Mouse (Mus musculus) myocyte (in vitro differentiated cells): Measurements from ENCODE around the gene N4bp2. TPM values are rescaled to one million over a fixed set of nuclear protein-coding genes. Genes with fewer than 3 reads are reported as not detected.

Source experiments
- H3K27me3 ChIP-seq: one replicate; pipeline ENCODE4 v1.6.1; 2011; ENCODE audit not compliant: control insufficient read depth, insufficient read depth, insufficient read length
- H3K36me3 ChIP-seq: one replicate; pipeline ENCODE4 v1.6.1; 2011; ENCODE audit not compliant: control insufficient read depth, insufficient read depth
- H3K4me2 ChIP-seq: one replicate; pipeline ENCODE4 v1.6.1; 2011; ENCODE audit warnings: low read depth, control low read depth
- H3K4me3 ChIP-seq: one replicate; pipeline ENCODE4 v1.5.1; 2011; ENCODE audit warnings: mild to moderate bottlenecking, control low read depth, moderate library complexity
- H3K79me2 ChIP-seq: one replicate; pipeline ENCODE4 v1.6.1; 2011; ENCODE audit not compliant: control insufficient read depth, insufficient read depth
- H3ac ChIP-seq: one replicate; pipeline ENCODE4 v1.6.1; 2011; ENCODE audit not compliant: control insufficient read depth, insufficient read length
- CEBPB ChIP-seq: IDR thresholded peaks from 2 replicates; pipeline ENCODE4 v1.6.1; 2011; ENCODE audit warnings: mild to moderate bottlenecking, moderate library complexity; ENCODE audit not compliant: poor library complexity, insufficient read depth, severe bottlenecking
- E2F4 ChIP-seq: IDR thresholded peaks from one replicate; pipeline ENCODE4 v1.6.1; 2011; ENCODE audit warnings: mild to moderate bottlenecking, control low read depth, moderate library complexity; ENCODE audit not compliant: insufficient read depth
- MAX ChIP-seq: IDR thresholded peaks from one replicate; pipeline ENCODE4 v1.6.1; 2011; ENCODE audit warnings: low read depth, mild to moderate bottlenecking, control low read depth
- MYOD1 ChIP-seq, 3 experiments: IDR thresholded peaks; one replicate each; pipeline ENCODE4 v1.6.1; 2011; ENCODE audit warnings: control low read depth in 2 of 3, low read depth in 2 of 3, mild to moderate bottlenecking in 2 of 3, moderate library complexity in 1 of 3; ENCODE audit not compliant: insufficient read length in 2 of 3, control insufficient read depth in 1 of 3
- MYOG ChIP-seq, 3 experiments: IDR thresholded peaks; one replicate each; pipeline ENCODE4 v1.6.1; 2011; ENCODE audit warnings: control low read depth in 2 of 3, low read depth in 2 of 3, mild to moderate bottlenecking in 2 of 3; ENCODE audit not compliant: insufficient read length in 2 of 3, control insufficient read depth in 1 of 3, insufficient read depth in 1 of 3
- POLR2A ChIP-seq: IDR thresholded peaks from one replicate; pipeline ENCODE4 v1.6.1; 2011; ENCODE audit warnings: low read depth, mild to moderate bottlenecking, control low read depth, moderate library complexity; ENCODE audit not compliant: insufficient read length
- POLR2AphosphoS2 ChIP-seq: IDR thresholded peaks from one replicate; pipeline ENCODE4 v1.6.1; 2011; ENCODE audit warnings: low read depth, control low read depth; ENCODE audit not compliant: insufficient read length
- REST ChIP-seq: IDR thresholded peaks from one replicate; pipeline ENCODE4 v1.6.1; 2011; ENCODE audit warnings: mild to moderate bottlenecking, control low read depth, moderate library complexity; ENCODE audit not compliant: insufficient read depth, insufficient read length
- SRF ChIP-seq: IDR thresholded peaks from one replicate; pipeline ENCODE4 v1.6.1; 2011; ENCODE audit warnings: low read depth; ENCODE audit not compliant: control insufficient read depth, insufficient read length
- TCF12 ChIP-seq: IDR thresholded peaks from one replicate; pipeline ENCODE4 v1.6.1; 2011; ENCODE audit warnings: mild to moderate bottlenecking, control low read depth; ENCODE audit not compliant: poor library complexity, insufficient read depth, severe bottlenecking
- TCF3 ChIP-seq: IDR thresholded peaks from one replicate; pipeline ENCODE4 v1.6.1; 2011; ENCODE audit warnings: low read depth, control low read depth; ENCODE audit not compliant: insufficient read length
- USF1 ChIP-seq: IDR thresholded peaks from one replicate; pipeline ENCODE4 v1.6.1; 2011; ENCODE audit warnings: low read depth, mild to moderate bottlenecking, control low read depth, moderate library complexity
- polyA plus RNA-seq: library from polyadenylated mRNA; unstranded; fragments of >200 nt; fragmentation: generic; extraction: Trizol; gene quantifications from one replicate; pipeline ENCODE4 v1.2.1, GENCODE M21; 2012; ENCODE audit warnings: missing spikeins

Gene N4bp2
- polyA plus RNA-seq, 1 experiment: 1.9 TPM

GRCm38 (mm10) chr5:65864946-65865345 lies 101.6 kb downstream of the N4bp2 start:
- H3K36me3 ChIP-seq: no peaks in the 10 kb centered on the region
- H3K79me2 ChIP-seq: no peaks in the 10 kb centered on the region
- no peak overlapping the region for H3K4me2 ChIP-seq
- TF ChIP-seq MYOG (IDR thresholded peaks at IDR 0.05; ENCODE audit: control insufficient read depth in 1 of 3, insufficient read depth in 1 of 3, insufficient read length in 2 of 3, low read depth in 2 of 3) (no peak), TCF3 (no peak), E2F4 (no peak), USF1 (no peak), POLR2AphosphoS2 (no peak), REST (no peak), CEBPB (no peak), MAX (no peak), TCF12 (no peak)
- no peak overlapping the region for H3K4me3 ChIP-seq
- H3K27me3 ChIP-seq: no peaks in the 10 kb centered on the region
- no peak overlapping the region for H3ac ChIP-seq

GRCm38 (mm10) chr5:65866591-65866990 lies 103.3 kb downstream of the N4bp2 start:
- H3K4me3 ChIP-seq: no peak overlapping the region
- H3K27me3 ChIP-seq: no peaks in the 10 kb centered on the region
- TF ChIP-seq TCF12: no peak
- no peak for TF ChIP-seq TCF3
- no peak for TF ChIP-seq MAX
- TF ChIP-seq POLR2AphosphoS2: no peak
- no peak for TF ChIP-seq MYOG (IDR thresholded peaks at IDR 0.05; ENCODE audit: control insufficient read depth in 1 of 3, insufficient read depth in 1 of 3, insufficient read length in 2 of 3, low read depth in 2 of 3)
- no peak for TF ChIP-seq USF1
- TF ChIP-seq MYOD1 (IDR thresholded peaks at IDR 0.05; ENCODE audit: control insufficient read depth in 1 of 3, insufficient read length in 2 of 3, low read depth in 2 of 3): no peak
- TF ChIP-seq E2F4: no peak
- TF ChIP-seq CEBPB: no peak
- TF ChIP-seq SRF: no peak
- TF ChIP-seq POLR2A: no peak
- TF ChIP-seq REST: no peak
- no peak overlapping the region for H3K4me2 ChIP-seq
- H3K36me3 ChIP-seq: no peaks in the 10 kb centered on the region
- H3ac ChIP-seq: no peak overlapping the region
- no peaks in the 10 kb centered on the region for H3K79me2 ChIP-seq

GRCm38 (mm10) chr5:65867380-65868116 lies 104.2 kb downstream of the N4bp2 start:
- no peak overlapping the region for H3K4me3 ChIP-seq
- TF ChIP-seq E2F4 (no peak), MAX (no peak), CEBPB (no peak), MYOG (IDR thresholded peaks at IDR 0.05; ENCODE audit: control insufficient read depth in 1 of 3, insufficient read depth in 1 of 3, insufficient read length in 2 of 3, low read depth in 2 of 3) (no peak), SRF (no peak), POLR2AphosphoS2 (no peak), REST (no peak), POLR2A (no peak)
- H3K27me3 ChIP-seq: no peaks in the 10 kb centered on the region
- H3K79me2 ChIP-seq: no peaks in the 10 kb centered on the region
- no peak overlapping the region for H3ac ChIP-seq
- H3K4me2 ChIP-seq: no peak overlapping the region
- H3K36me3 ChIP-seq: no peaks in the 10 kb centered on the region

DNA sequence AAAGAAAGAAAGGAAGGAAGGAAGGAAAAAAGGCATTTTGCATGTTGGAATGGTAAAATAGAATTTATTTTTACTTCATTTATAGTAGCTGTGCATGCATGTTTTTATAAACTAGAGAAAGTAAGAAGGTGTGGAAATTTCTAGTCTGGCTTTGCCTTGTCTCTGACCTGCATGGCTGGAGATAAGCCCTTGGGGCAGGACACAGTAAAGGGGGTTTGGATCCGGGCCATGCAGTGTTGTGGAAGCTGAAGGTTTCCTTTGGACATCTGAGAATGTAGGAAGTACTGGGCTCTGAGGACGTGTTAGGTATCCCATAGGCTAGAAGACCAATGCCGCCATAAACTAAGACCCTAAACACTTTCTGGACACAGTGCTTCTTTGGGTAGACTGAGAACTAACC lies 105.1 kb downstream of the N4bp2 start:
- Histone ChIP-seq H3K36me3 (no peaks in the 10 kb centered on the region), H3K4me3 (no peak overlapping the region), H3K4me2 (no peak overlapping the region), H3ac (no peak overlapping the region), H3K27me3 (no peaks in the 10 kb centered on the region), H3K79me2 (no peaks in the 10 kb centered on the region)
- TF ChIP-seq USF1 (no peak), MYOD1 (IDR thresholded peaks at IDR 0.05; ENCODE audit: control insufficient read depth in 1 of 3, insufficient read length in 2 of 3, low read depth in 2 of 3) (no peak), SRF (no peak), MAX (no peak), MYOG (IDR thresholded peaks at IDR 0.05; ENCODE audit: control insufficient read depth in 1 of 3, insufficient read depth in 1 of 3, insufficient read length in 2 of 3, low read depth in 2 of 3) (no peak), POLR2AphosphoS2 (no peak), REST (no peak), TCF12 (no peak), CEBPB (no peak), POLR2A (no peak), TCF3 (no peak), E2F4 (no peak)

GRCm38 (mm10) chr5:65869660-65870059 lies 106.3 kb downstream of the N4bp2 start:
- Histone ChIP-seq H3ac (no peak overlapping the region), H3K79me2 (no peaks in the 10 kb centered on the region)
- TF ChIP-seq USF1 (no peak), MYOG (IDR thresholded peaks at IDR 0.05; ENCODE audit: control insufficient read depth in 1 of 3, insufficient read depth in 1 of 3, insufficient read length in 2 of 3, low read depth in 2 of 3) (no peak), CEBPB (no peak), SRF (no peak), TCF3 (no peak)

More at GRCm38 (mm10) chr5:65869660-65870059, 106.3 kb downstream of the N4bp2 start:
- H3K4me3 ChIP-seq: no peak overlapping the region
- no peaks in the 10 kb centered on the region for H3K36me3 ChIP-seq
- no peaks in the 10 kb centered on the region for H3K27me3 ChIP-seq
- no peak overlapping the region for H3K4me2 ChIP-seq
